Mouse (Mus musculus) stomach, postnatal 0 days (tissue): Measurements from ENCODE around the gene Dnajb5.

Experiments used
- CTCF ChIP-seq: IDR thresholded peaks from 2 replicates; pipeline ENCODE4 v1.5.1; 2016; ENCODE audit warnings: antibody characterized with exemption, low read depth, mild to moderate bottlenecking, moderate library complexity
- EP300 ChIP-seq: optimal IDR thresholded peaks from 2 replicates; pipeline ENCODE3; 2016; ENCODE audit warnings: antibody characterized with exemption

GRCm38 (mm10) chr4:42958942-42959341, 9.3 kb downstream of the Dnajb5 start:
- TF ChIP-seq CTCF: no peak
- no peak for TF ChIP-seq EP300
